13 mouse cellular contexts compared by ENCODE assay signal in genomic region chr5:5374393-5374792, GRCm38 (mm10).
"Had no signal": no experiment of that assay in that cellular context is flagged by ENCODE, and none has a peak within 500 bp of the region (broad histone marks: within the 10 kb centered on the region; RNA-seq: fewer than 3 reads in every experiment).

No protein-coding gene starts in this region.

- H3K9me3 ChIP-seq: limb, embryonic 12.5 days; lung, embryonic 15.5 days; midbrain, embryonic 15.5 days; neural tube, embryonic 12.5 days had no signal

- H3K27ac ChIP-seq: limb, embryonic 12.5 days; lung, embryonic 15.5 days; macrophage; neural tube, embryonic 12.5 days had no signal

- DNase-seq: kidney, adult 11 months; kidney, postnatal 36 days; layer of hippocampus, adult 9-11 months; layer of hippocampus, postnatal 36 days; lung, postnatal 14 days; thymus, adult 18-20 months; thymus, postnatal 14 days had no signal

- H3K4me3 ChIP-seq: limb, embryonic 12.5 days; lung, embryonic 15.5 days; midbrain, embryonic 15.5 days; neural tube, embryonic 12.5 days had no signal

- ATAC-seq: midbrain, embryonic 15.5 days had no signal

- H3K36me3 ChIP-seq: limb, embryonic 12.5 days; lung, embryonic 15.5 days; midbrain, embryonic 15.5 days; neural tube, embryonic 12.5 days had no signal

- H3K27me3 ChIP-seq: limb, embryonic 12.5 days; lung, embryonic 15.5 days; midbrain, embryonic 15.5 days; neural tube, embryonic 12.5 days had no signal

- H3K4me2 ChIP-seq: limb, embryonic 12.5 days; lung, embryonic 15.5 days; midbrain, embryonic 11.5 days; midbrain, embryonic 15.5 days; neural tube, embryonic 12.5 days had no signal

- H3K9ac ChIP-seq: limb, embryonic 12.5 days; lung, embryonic 15.5 days; midbrain, embryonic 15.5 days; neural tube, embryonic 12.5 days had no signal
